Mouse (Mus musculus): ENCODE results near the gene AC140267.1. TPM values are rescaled to one million over a fixed set of nuclear protein-coding genes. Genes with fewer than 3 reads are reported as not detected.

Gene AC140267.1
- polyA plus RNA-seq, 1 experiment from 2014 or later = 1.2 TPM

GRCm38 (mm10) chr15:80221031-80221430 is 14.6 kb upstream of the AC140267.1 start:
- Histone ChIP-seq H3K4me2 (ENCODE audit: low read depth, low read length) (no peak overlapping the region), H3K36me3 (ENCODE audit: control insufficient read depth, insufficient read depth, low read length) (no peaks in the 10 kb centered on the region), H3K27me3 (ENCODE audit: control insufficient read depth, insufficient read depth, low read length) (no peaks in the 10 kb centered on the region), H3K4me1 (ENCODE audit: control insufficient read depth, insufficient read depth, low read length) (peaks cover 8% of the 10 kb centered on the region; the same call in 1 of the 2 replicates), H3K9me3 (replicated peaks; ENCODE audit: control insufficient read depth, low read length) (no peaks in the 10 kb centered on the region), H3K4me3 (replicated peaks; ENCODE audit: low read length) (no peak overlapping the region), H3K9ac (ENCODE audit: low read length) (no peak overlapping the region), H3K27ac (ENCODE audit: low read length) (no peak overlapping the region)
- no peak for ATAC-seq (ENCODE audit: insufficient read depth, low FRiP score)
- 70% methylated on average over 8 of the region's 8 CpGs for WGBS

- ATAC-seq (ENCODE audit: insufficient read depth, low FRiP score) = no peak
- no peak overlapping the region for H3K27ac ChIP-seq (ENCODE audit: low read length)
- H3K27me3 ChIP-seq (ENCODE audit: control insufficient read depth, insufficient read depth, low read length) = no peaks in the 10 kb centered on the region
- H3K4me3 ChIP-seq (replicated peaks; ENCODE audit: low read length) = no peak overlapping the region
- WGBS = 88% methylated on average over 7 of the region's 7 CpGs
- H3K4me1 ChIP-seq (ENCODE audit: control insufficient read depth, insufficient read depth, low read length) = peaks cover 8% of the 10 kb centered on the region; the same call in 1 of the 2 replicates
- no peak overlapping the region for H3K4me2 ChIP-seq (ENCODE audit: low read depth, low read length)
- no peak overlapping the region for H3K9ac ChIP-seq (ENCODE audit: low read length)
- no peaks in the 10 kb centered on the region for H3K36me3 ChIP-seq (ENCODE audit: control insufficient read depth, insufficient read depth, low read length)
- no peaks in the 10 kb centered on the region for H3K9me3 ChIP-seq (replicated peaks; ENCODE audit: control insufficient read depth, low read length)
These were observed 11.9 kb upstream of the AC140267.1 start for GRCm38 (mm10) chr15:80223751-80224150.

- ATAC-seq (ENCODE audit: insufficient read depth, low FRiP score) = peak; percentile 59; the same call in 1 of the 2 replicates
- H3K4me2 ChIP-seq (ENCODE audit: low read depth, low read length) = no peak overlapping the region
- no peaks in the 10 kb centered on the region for H3K36me3 ChIP-seq (ENCODE audit: control insufficient read depth, insufficient read depth, low read length)
- WGBS = 28% methylated on average over 9 of the region's 9 CpGs
- no peak overlapping the region for H3K9ac ChIP-seq (ENCODE audit: low read length)
- H3K4me1 ChIP-seq (ENCODE audit: control insufficient read depth, insufficient read depth, low read length) = no peaks in the 10 kb centered on the region
- no peaks in the 10 kb centered on the region for H3K9me3 ChIP-seq (replicated peaks; ENCODE audit: control insufficient read depth, low read length)
- no peak overlapping the region for H3K4me3 ChIP-seq (replicated peaks; ENCODE audit: low read length)
- H3K27me3 ChIP-seq (ENCODE audit: control insufficient read depth, insufficient read depth, low read length) = no peaks in the 10 kb centered on the region
- no peak overlapping the region for H3K27ac ChIP-seq (ENCODE audit: low read length)
These were observed 10.4 kb upstream of the AC140267.1 start for GRCm38 (mm10) chr15:80225208-80225607.

- H3K4me3 ChIP-seq (replicated peaks; ENCODE audit: low read length) = no peak overlapping the region
- H3K9ac ChIP-seq (ENCODE audit: low read length) = no peak overlapping the region
- no peaks in the 10 kb centered on the region for H3K9me3 ChIP-seq (replicated peaks; ENCODE audit: control insufficient read depth, low read length)
- H3K36me3 ChIP-seq (ENCODE audit: control insufficient read depth, insufficient read depth, low read length) = no peaks in the 10 kb centered on the region
- no peaks in the 10 kb centered on the region for H3K27me3 ChIP-seq (ENCODE audit: control insufficient read depth, insufficient read depth, low read length)
- no peak overlapping the region for H3K27ac ChIP-seq (ENCODE audit: low read length)
- H3K4me2 ChIP-seq (ENCODE audit: low read depth, low read length) = no peak overlapping the region
- WGBS = 49% methylated on average over 2 of the region's 2 CpGs
- no peaks in the 10 kb centered on the region for H3K4me1 ChIP-seq (ENCODE audit: control insufficient read depth, insufficient read depth, low read length)
- no peak for ATAC-seq (ENCODE audit: insufficient read depth, low FRiP score)
These were observed 9.8 kb upstream of the AC140267.1 start for GRCm38 (mm10) chr15:80225796-80226195.

GRCm38 (mm10) chr15:80228071-80228800 is 7.4 kb upstream of the AC140267.1 start:
- H3K9ac ChIP-seq (ENCODE audit: low read length) = no peak overlapping the region
- no peaks in the 10 kb centered on the region for H3K9me3 ChIP-seq (replicated peaks; ENCODE audit: control insufficient read depth, low read length)
- H3K4me3 ChIP-seq (replicated peaks; ENCODE audit: low read length) = no peak overlapping the region
- WGBS = 78% methylated on average over 17 of the region's 17 CpGs
- H3K4me2 ChIP-seq (ENCODE audit: low read depth, low read length) = no peak overlapping the region
- no peaks in the 10 kb centered on the region for H3K27me3 ChIP-seq (ENCODE audit: control insufficient read depth, insufficient read depth, low read length)
- no peak overlapping the region for H3K27ac ChIP-seq (ENCODE audit: low read length)
- no peaks in the 10 kb centered on the region for H3K36me3 ChIP-seq (ENCODE audit: control insufficient read depth, insufficient read depth, low read length)
- ATAC-seq (ENCODE audit: insufficient read depth, low FRiP score) = no peak
- peaks cover under 1% of the 10 kb centered on the region; the same call in 1 of the 2 replicates for H3K4me1 ChIP-seq (ENCODE audit: control insufficient read depth, insufficient read depth, low read length)

- Histone ChIP-seq H3K27ac (ENCODE audit: low read length) (no peak overlapping the region), H3K9ac (ENCODE audit: low read length) (no peak overlapping the region), H3K36me3 (ENCODE audit: control insufficient read depth, insufficient read depth, low read length) (peaks cover 3% of the 10 kb centered on the region; the same call in 1 of the 2 replicates), H3K27me3 (ENCODE audit: control insufficient read depth, insufficient read depth, low read length) (no peaks in the 10 kb centered on the region), H3K4me1 (ENCODE audit: control insufficient read depth, insufficient read depth, low read length) (peaks cover 10% of the 10 kb centered on the region), H3K9me3 (replicated peaks; ENCODE audit: control insufficient read depth, low read length) (no peaks in the 10 kb centered on the region), H3K4me2 (ENCODE audit: low read depth, low read length) (no peak overlapping the region), H3K4me3 (replicated peaks; ENCODE audit: low read length) (no peak overlapping the region)
- ATAC-seq (ENCODE audit: insufficient read depth, low FRiP score) = no peak
- WGBS = 67% methylated on average over 2 of the region's 2 CpGs
These were observed 3.3 kb upstream of the AC140267.1 start for GRCm38 (mm10) chr15:80232331-80232730.

GRCm38 (mm10) chr15:80233053-80233452 is 2.6 kb upstream of the AC140267.1 start:
- no peaks in the 10 kb centered on the region for H3K9me3 ChIP-seq (replicated peaks; ENCODE audit: control insufficient read depth, low read length)
- no peak for ATAC-seq (ENCODE audit: insufficient read depth, low FRiP score)
- peaks cover 10% of the 10 kb centered on the region for H3K4me1 ChIP-seq (ENCODE audit: control insufficient read depth, insufficient read depth, low read length)
- no peaks in the 10 kb centered on the region for H3K27me3 ChIP-seq (ENCODE audit: control insufficient read depth, insufficient read depth, low read length)
- no peak overlapping the region; the same call in 1 of the 2 replicates for H3K9ac ChIP-seq (ENCODE audit: low read length)
- H3K27ac ChIP-seq (ENCODE audit: low read length) = peak overlapping the region; percentile 89
- peaks cover 3% of the 10 kb centered on the region; the same call in 1 of the 2 replicates for H3K36me3 ChIP-seq (ENCODE audit: control insufficient read depth, insufficient read depth, low read length)
- 58% methylated on average over 4 of the region's 4 CpGs for WGBS
- peak overlapping the region; percentile 51; the same call in 1 of the 2 replicates for H3K4me2 ChIP-seq (ENCODE audit: low read depth, low read length)
- H3K4me3 ChIP-seq (replicated peaks; ENCODE audit: low read length) = no peak overlapping the region

- H3K4me2 ChIP-seq (ENCODE audit: low read depth, low read length) = peak within 1 kb of the TSS; percentile 93
- no peaks in the 10 kb centered on the region for H3K27me3 ChIP-seq (ENCODE audit: control insufficient read depth, insufficient read depth, low read length)
- peak within 1 kb of the TSS; percentile 89 for H3K27ac ChIP-seq (ENCODE audit: low read length)
- peak within 1 kb of the TSS; percentile 81 for H3K9ac ChIP-seq (ENCODE audit: low read length)
- WGBS = under 1% methylated on average over 67 of the region's 67 CpGs
- H3K9me3 ChIP-seq (replicated peaks; ENCODE audit: control insufficient read depth, low read length) = no peaks in the 10 kb centered on the region
- H3K36me3 ChIP-seq (ENCODE audit: control insufficient read depth, insufficient read depth, low read length) = peaks cover 3% of the 10 kb centered on the region
- H3K4me1 ChIP-seq (ENCODE audit: control insufficient read depth, insufficient read depth, low read length) = peaks cover 10% of the 10 kb centered on the region
- ATAC-seq (ENCODE audit: insufficient read depth, low FRiP score) = peak; percentile 98
- H3K4me3 ChIP-seq (replicated peaks; ENCODE audit: low read length) = peak within 1 kb of the TSS; percentile 63
These were observed 1.7 kb upstream of the AC140267.1 start, which contains the start of gene Mief1 for GRCm38 (mm10) chr15:80233733-80234509. Mief1 (plus strand) TSS chr15:80234018.

GRCm38 (mm10) chr15:80248135-80248534 is 12.5 kb downstream of the AC140267.1 start:
- Histone ChIP-seq H3K4me2 (ENCODE audit: low read depth, low read length) (no peak overlapping the region), H3K9me3 (replicated peaks; ENCODE audit: control insufficient read depth, low read length) (no peaks in the 10 kb centered on the region), H3K4me1 (ENCODE audit: control insufficient read depth, insufficient read depth, low read length) (peaks cover 4% of the 10 kb centered on the region), H3K36me3 (ENCODE audit: control insufficient read depth, insufficient read depth, low read length) (peaks cover 31% of the 10 kb centered on the region), H3K27me3 (ENCODE audit: control insufficient read depth, insufficient read depth, low read length) (no peaks in the 10 kb centered on the region), H3K4me3 (replicated peaks; ENCODE audit: low read length) (no peak overlapping the region), H3K9ac (ENCODE audit: low read length) (no peak overlapping the region), H3K27ac (ENCODE audit: low read length) (no peak overlapping the region)
- ATAC-seq (ENCODE audit: insufficient read depth, low FRiP score) = no peak
- WGBS = 96% methylated on average over 12 of the region's 12 CpGs

Measured in stomach, embryonic 16.5 days (tissue).